8 mouse cellular contexts compared by ENCODE assay signal in genomic region chr4:143987475-143987941, GRCm38 (mm10). TPM values are rescaled to one million over a fixed set of nuclear protein-coding genes. Genes with fewer than 3 reads are reported as not detected.
A peak's percentile ranks its signal among the peaks of the same experiment; 100 is the strongest.
DNase-seq lines count a peak whose midpoint lies in the region.
"Not testable (repeated sequence)": the region's sequence is repeated elsewhere in the genome, so short reads cannot be mapped to it uniquely, and the experiment has no call there.
"Had no signal": no experiment of that assay in that cellular context is flagged by ENCODE, and none has a peak within 500 bp of the region (broad histone marks: within the 10 kb centered on the region; RNA-seq: fewer than 3 reads in every experiment).

No protein-coding gene starts in this region.

- peak; percentile 42 for DNase-seq in cerebellum, adult 11-12 months
- peak; percentile 35 to 54 for DNase-seq in frontal cortex, postnatal 36 days (ENCODE audit: low spot score in 2 of 2)
- DNase-seq in heart, postnatal 36 days, result peak; percentile 37 to 43
- peak; percentile 65 for DNase-seq in layer of hippocampus, adult 9-10 months (ENCODE audit: low spot score)
- peak; percentile 11 to 19 for DNase-seq in lung, adult 18-20 months
- peak; percentile 12 to 40 for DNase-seq in right cerebral cortex, adult 2 months (ENCODE audit: low spot score in 2 of 2)
- DNase-seq in thymus, postnatal 10 days (ENCODE audit: low spot score in 2 of 2), result peak; percentile 44 to 62

- intact Hi-C loops in heart, postnatal 36 days (cut with DNase I), result not testable (repeated sequence)

RNA-seq across cellular contexts. Expression of gene Pramef17, which starts 6.7 kb away (rescaled TPM):
- total RNA-seq in heart, postnatal 36 days (2021), result not detected
- total RNA-seq: hindbrain, postnatal 0 days had no signal

RNA-seq across cellular contexts. Expression of gene Gm13101, which starts 20.8 kb away (rescaled TPM):
- not detected for total RNA-seq in heart, postnatal 36 days (2021)
- total RNA-seq: hindbrain, postnatal 0 days had no signal

RNA-seq across cellular contexts. Expression of gene Pramef25, which starts 36.7 kb away (rescaled TPM):
- not detected for total RNA-seq in heart, postnatal 36 days (2021)
- total RNA-seq: hindbrain, postnatal 0 days had no signal

Comparison
In these comparisons a context has a peak if more than half of its experiments do, and no peak if none do; other contexts are left out.
1. Peak in every context shown above with its lines: DNase-seq.
2. DNase-seq: peak in every context shown above with its lines; median percentile 65 in layer of hippocampus, adult 9-10 months; 53 in thymus, postnatal 10 days; 44 in frontal cortex, postnatal 36 days; 42 in cerebellum, adult 11-12 months; 40 in heart, postnatal 36 days; 26 in right cerebral cortex, adult 2 months; 15 in lung, adult 18-20 months.